Mouse (Mus musculus): ENCODE measurements around the gene Cand2. TPM values are rescaled to one million over a fixed set of nuclear protein-coding genes. Genes with fewer than 3 reads are reported as not detected.
A peak's percentile ranks its signal among the peaks of the same experiment; 100 is the strongest.

The Cand2 gene
- polyA plus RNA-seq, 1 experiment from 2014 or later: 45.8 TPM

- H3K27me3 ChIP-seq: no peaks in the 10 kb centered on the region
- H3K9ac ChIP-seq: peak overlapping the region; percentile 86
These were observed 1.5 kb downstream of the Cand2 start for GRCm38 (mm10) chr6:115775838-115776237.

GRCm38 (mm10) chr6:115776363-115776762 is 2.0 kb downstream of the Cand2 start:
- Histone ChIP-seq H3K9ac (peak overlapping the region; percentile 86), H3K9me3 (no peaks in the 10 kb centered on the region), H3K27ac (0 out of 2 replicates have a peak overlapping the region, but pooled peaks have one; percentile 88), H3K4me1 (peaks cover 23% of the 10 kb centered on the region), H3K36me3 (peaks cover 31% of the 10 kb centered on the region), H3K4me3 (peak overlapping the region; percentile 81), H3K27me3 (no peaks in the 10 kb centered on the region), H3K4me2 (peak overlapping the region; percentile 93)
- WGBS: 56% methylated on average over 9 of the region's 9 CpGs
- no peak for ATAC-seq (ENCODE audit: insufficient number of reproducible peaks, insufficient read depth, low FRiP score, low TSS enrichment, low read depth)

More at GRCm38 (mm10) chr6:115775838-115776237, 1.5 kb downstream of the Cand2 start:
- H3K4me2 ChIP-seq: peak overlapping the region; percentile 93
- peak overlapping the region; percentile 88 for H3K27ac ChIP-seq
- peaks cover 25% of the 10 kb centered on the region for H3K36me3 ChIP-seq
- H3K4me1 ChIP-seq: peaks cover 23% of the 10 kb centered on the region
- no peaks in the 10 kb centered on the region for H3K9me3 ChIP-seq
- ATAC-seq (ENCODE audit: insufficient number of reproducible peaks, insufficient read depth, low FRiP score, low TSS enrichment, low read depth): no peak
- H3K4me3 ChIP-seq: peak overlapping the region; percentile 81
- 46% methylated on average over 3 of the region's 3 CpGs for WGBS

- Histone ChIP-seq H3K4me1 (no peaks in the 10 kb centered on the region), H3K4me3 (no peak overlapping the region), H3K9me3 (no peaks in the 10 kb centered on the region), H3K4me2 (no peak overlapping the region), H3K27ac (no peak overlapping the region), H3K27me3 (no peaks in the 10 kb centered on the region), H3K36me3 (peaks cover 95% of the 10 kb centered on the region), H3K9ac (no peak overlapping the region)
- ATAC-seq (ENCODE audit: insufficient number of reproducible peaks, insufficient read depth, low FRiP score, low TSS enrichment, low read depth): no peak
- 92% methylated on average over 3 of the region's 3 CpGs for WGBS
These were observed 8.4 kb downstream of the Cand2 start for GRCm38 (mm10) chr6:115782781-115783180.

- no peaks in the 10 kb centered on the region for H3K27me3 ChIP-seq
- no peak for ATAC-seq (ENCODE audit: insufficient number of reproducible peaks, insufficient read depth, low FRiP score, low TSS enrichment, low read depth)
- H3K36me3 ChIP-seq: peaks cover 100% of the 10 kb centered on the region
- 82% methylated on average over 10 of the region's 10 CpGs for WGBS
- no peak overlapping the region; the same call in 1 of the 2 replicates for H3K9ac ChIP-seq
- H3K9me3 ChIP-seq: no peaks in the 10 kb centered on the region
- H3K27ac ChIP-seq: no peak overlapping the region
- H3K4me1 ChIP-seq: 0 out of 2 replicates have a peak, but pooled peaks cover 8% of the 10 kb centered on the region
- no peak overlapping the region for H3K4me2 ChIP-seq
- H3K4me3 ChIP-seq: no peak overlapping the region
These were observed 16.7 kb downstream of the Cand2 start for GRCm38 (mm10) chr6:115791016-115791415.

- ATAC-seq (ENCODE audit: insufficient number of reproducible peaks, insufficient read depth, low FRiP score, low TSS enrichment, low read depth): peak; percentile 13; the same call in 1 of the 2 replicates
- H3K4me2 ChIP-seq: no peak overlapping the region
- H3K27ac ChIP-seq: no peak overlapping the region
- H3K36me3 ChIP-seq: peaks cover 100% of the 10 kb centered on the region
- 0 out of 2 replicates have a peak, but pooled peaks cover 8% of the 10 kb centered on the region for H3K4me1 ChIP-seq
- WGBS: 89% methylated on average over 34 of the region's 34 CpGs
- no peak overlapping the region for H3K4me3 ChIP-seq
- H3K9me3 ChIP-seq: no peaks in the 10 kb centered on the region
- no peaks in the 10 kb centered on the region for H3K27me3 ChIP-seq
- H3K9ac ChIP-seq: peak overlapping the region; percentile 6; the same call in 1 of the 2 replicates
These were observed 17.7 kb downstream of the Cand2 start for GRCm38 (mm10) chr6:115791842-115792686.

GRCm38 (mm10) chr6:115792691-115793215 is 18.4 kb downstream of the Cand2 start:
- Histone ChIP-seq H3K9me3 (no peaks in the 10 kb centered on the region), H3K9ac (0 out of 2 replicates have a peak overlapping the region, but pooled peaks have one; percentile 6), H3K36me3 (peaks cover 100% of the 10 kb centered on the region), H3K4me1 (0 out of 2 replicates have a peak, but pooled peaks cover 8% of the 10 kb centered on the region), H3K27me3 (no peaks in the 10 kb centered on the region), H3K4me2 (no peak overlapping the region), H3K4me3 (no peak overlapping the region), H3K27ac (no peak overlapping the region)
- peak; percentile 17; the same call in 1 of the 2 replicates for ATAC-seq (ENCODE audit: insufficient number of reproducible peaks, insufficient read depth, low FRiP score, low TSS enrichment, low read depth)
- 87% methylated on average over 21 of the region's 21 CpGs for WGBS

GRCm38 (mm10) chr6:115801811-115802210 is 27.5 kb downstream of the Cand2 start:
- Histone ChIP-seq H3K4me2 (no peak overlapping the region), H3K9me3 (no peaks in the 10 kb centered on the region), H3K36me3 (peaks cover 97% of the 10 kb centered on the region), H3K27me3 (no peaks in the 10 kb centered on the region), H3K4me1 (peaks cover 14% of the 10 kb centered on the region), H3K9ac (no peak overlapping the region), H3K4me3 (no peak overlapping the region), H3K27ac (no peak overlapping the region)
- 92% methylated on average over 3 of the region's 3 CpGs for WGBS
- no peak for ATAC-seq (ENCODE audit: insufficient number of reproducible peaks, insufficient read depth, low FRiP score, low TSS enrichment, low read depth)

GRCm38 (mm10) chr6:115803541-115804382 is 29.4 kb downstream of the Cand2 start:
- Histone ChIP-seq H3K27me3 (no peaks in the 10 kb centered on the region), H3K4me1 (peaks cover 21% of the 10 kb centered on the region), H3K27ac (0 out of 2 replicates have a peak overlapping the region, but pooled peaks have one; percentile 11), H3K4me3 (no peak overlapping the region), H3K9ac (no peak overlapping the region), H3K4me2 (no peak overlapping the region), H3K36me3 (peaks cover 84% of the 10 kb centered on the region), H3K9me3 (no peaks in the 10 kb centered on the region)
- ATAC-seq (ENCODE audit: insufficient number of reproducible peaks, insufficient read depth, low FRiP score, low TSS enrichment, low read depth): no peak
- 55% methylated on average over 16 of the region's 16 CpGs for WGBS

GRCm38 (mm10) chr6:115804432-115805192 is 30.3 kb downstream of the Cand2 start:
- H3K9ac ChIP-seq: no peak overlapping the region
- no peaks in the 10 kb centered on the region for H3K27me3 ChIP-seq
- H3K4me3 ChIP-seq: no peak overlapping the region
- no peak overlapping the region for H3K4me2 ChIP-seq
- H3K36me3 ChIP-seq: peaks cover 75% of the 10 kb centered on the region
- ATAC-seq (ENCODE audit: insufficient number of reproducible peaks, insufficient read depth, low FRiP score, low TSS enrichment, low read depth): no peak
- H3K9me3 ChIP-seq: no peaks in the 10 kb centered on the region
- H3K4me1 ChIP-seq: peaks cover 21% of the 10 kb centered on the region
- no peak overlapping the region for H3K27ac ChIP-seq
- WGBS: 61% methylated on average over 10 of the region's 10 CpGs

- 2% methylated on average over 15 of the region's 15 CpGs for WGBS
- H3K4me3 ChIP-seq: peak overlapping the region; percentile 100
- H3K9ac ChIP-seq: peak overlapping the region; percentile 100
- no peak for ATAC-seq (ENCODE audit: insufficient number of reproducible peaks, insufficient read depth, low FRiP score, low TSS enrichment, low read depth)
- H3K4me1 ChIP-seq: peaks cover 21% of the 10 kb centered on the region
- no peaks in the 10 kb centered on the region for H3K27me3 ChIP-seq
- H3K9me3 ChIP-seq: no peaks in the 10 kb centered on the region
- H3K4me2 ChIP-seq: peak overlapping the region; percentile 76
- H3K36me3 ChIP-seq: peaks cover 47% of the 10 kb centered on the region
- H3K27ac ChIP-seq: peak overlapping the region; percentile 98
These were observed 33.3 kb downstream of the Cand2 start for GRCm38 (mm10) chr6:115807464-115808195.

All from embryonic facial prominence, embryonic 13.5 days (tissue).